Mouse (Mus musculus) layer of hippocampus, postnatal 25 days (tissue): Measurements from ENCODE around the gene Acta1. TPM values are rescaled to one million over a fixed set of nuclear protein-coding genes. Genes with fewer than 3 reads are reported as not detected.

ENCODE experiments used
- DNase-seq, 2 experiments: peaks; one replicate each; pipeline ENCODE4 v3.0.0; 2022; ENCODE audit warnings: mixed read lengths in 2 of 2, low spot score in 1 of 2; ENCODE audit errors: extremely low spot score in 1 of 2
- total RNA-seq, 2 experiments: library from RNA; stranded (reverse); gene quantifications; 2 replicates each; pipeline ENCODE4 v1.2.3; 2021

Gene Acta1
- total RNA-seq, 2 experiments from 2014 or later = 7.4 to 9.0 TPM

- DNase-seq = no peak
Observed at GRCm38 (mm10) chr8:123846509-123846908, 48.0 kb downstream of the Acta1 start.

GRCm38 (mm10) chr8:123845991-123846390, 48.6 kb downstream of the Acta1 start:
- no peak for DNase-seq

DNA sequence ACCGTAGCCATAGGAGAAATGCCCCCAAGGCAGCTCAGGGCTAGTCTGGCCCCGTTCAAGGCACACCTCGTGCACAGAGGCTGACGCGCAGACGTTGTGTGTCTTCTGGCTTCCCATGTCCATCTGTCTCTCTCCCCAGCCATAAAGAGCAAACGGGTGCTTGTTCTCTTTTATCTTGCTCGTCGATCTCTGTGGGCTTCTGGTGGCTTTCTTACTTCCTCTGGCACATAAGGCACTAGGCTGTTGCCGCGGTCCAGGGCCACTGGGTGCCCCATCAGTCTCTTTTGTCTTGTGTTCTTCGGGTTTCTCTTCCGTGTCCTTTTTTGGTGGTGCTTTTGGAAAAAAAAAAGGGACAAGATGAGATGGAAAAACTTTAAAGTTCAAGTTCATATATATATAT, 49.4 kb downstream of the Acta1 start:
- DNase-seq = no peak

DNA sequence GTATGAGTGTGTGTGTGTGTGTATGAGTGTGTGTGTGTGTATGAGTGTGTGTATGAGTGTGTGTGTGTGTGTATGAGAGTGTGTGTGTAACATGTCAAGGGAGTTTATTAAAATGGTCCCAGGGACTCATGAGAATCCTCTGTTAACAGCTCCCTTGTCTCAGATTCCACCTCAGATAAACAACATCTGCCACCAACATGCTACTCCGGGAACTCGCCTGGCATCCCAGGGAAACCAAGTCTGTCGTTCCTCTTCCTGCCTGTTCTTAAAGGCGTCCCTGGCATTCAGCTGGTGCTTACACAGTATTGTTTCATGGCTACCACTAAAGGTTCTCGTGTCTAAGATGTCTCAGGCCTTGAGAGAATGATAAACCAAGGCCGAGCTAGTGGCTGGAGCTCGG, 50.2 kb downstream of the Acta1 start:
- DNase-seq = no peak

DNA sequence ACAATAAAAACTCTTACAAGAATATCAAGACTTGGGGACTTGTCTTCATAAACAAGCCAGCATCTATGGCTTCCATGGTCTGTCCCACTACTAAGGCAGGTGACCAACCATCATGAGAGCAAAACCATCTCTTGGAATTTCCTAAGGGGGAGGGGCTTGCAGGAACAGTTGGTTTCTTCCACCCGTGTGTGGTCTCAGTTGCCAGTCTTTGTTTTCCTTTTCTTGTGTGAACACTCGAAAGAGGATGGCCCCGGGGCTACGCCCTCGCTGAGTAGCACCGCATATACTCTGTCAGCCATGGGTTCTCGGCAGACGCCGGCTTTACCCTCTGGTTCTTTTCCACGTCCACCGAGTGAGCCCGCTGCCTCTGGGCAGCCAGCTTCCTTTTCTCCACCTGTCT, 52.5 kb downstream of the Acta1 start:
- DNase-seq = no peak

Other genes with a start within 250 kb of the Acta1 start
- gene Rhou, start 240.8 kb downstream of the Acta1 start, total RNA-seq = 10 to 100 TPM; 36.3 to 44.0 TPM
- 10 to 100 TPM; 42.9 to 44.9 TPM for gene Rab4a, start 88.8 kb downstream of the Acta1 start, total RNA-seq
- gene Ccsap, start 34.5 kb downstream of the Acta1 start, total RNA-seq = 10 to 100 TPM; 58.6 to 63.2 TPM
- 10 to 100 TPM; 21.7 to 24.3 TPM for gene Nup133, start 54.5 kb upstream of the Acta1 start, total RNA-seq
- 10 to 100 TPM; 19.2 to 20.0 TPM for gene Abcb10, start 88.4 kb upstream of the Acta1 start, total RNA-seq
- 10 to 100 TPM; 20.0 to 20.5 TPM for gene Taf5l, start 126.6 kb upstream of the Acta1 start, total RNA-seq
- gene Urb2, start 126.8 kb upstream of the Acta1 start, total RNA-seq = 10 to 100 TPM; 11.5 TPM